Mouse (Mus musculus) macrophage (primary cell): ENCODE results near the gene Hsdl1. TPM values are rescaled to one million over a fixed set of nuclear protein-coding genes. Genes with fewer than 3 reads are reported as not detected.

Experiments
- H3K27ac ChIP-seq: fragments of 350-480 bp; formaldehyde crosslinking; 2 replicates; pipeline ENCODE4 v1.9.0; 2021
- H3K36me3 ChIP-seq: fragments of 350-480 bp; formaldehyde crosslinking; 2 replicates; pipeline ENCODE4 v1.9.0; 2021; ENCODE audit errors: inconsistent target
- H3K4me3 ChIP-seq: fragments of 350-480 bp; formaldehyde crosslinking; 2 replicates; pipeline ENCODE4 v1.9.0; 2021; ENCODE audit errors: inconsistent target
- H3K79me2 ChIP-seq: fragments of 350-480 bp; formaldehyde crosslinking; 2 replicates; pipeline ENCODE4 v1.9.0; 2021; ENCODE audit errors: inconsistent target
- WGBS: methylation state at CpG from one replicate; pipeline ENCODE4 v1.1.7; 2026; ENCODE audit warnings: inconsistent platforms; ENCODE audit not compliant: missing documents; 5-methylcytosine and 5-hydroxymethylcytosine counted together
- polyA plus RNA-seq: library from polyadenylated mRNA; stranded (reverse); fragments of 250-400 nt; gene quantifications from 3 replicates; pipeline ENCODE4 v1.2.4, GENCODE M21; 2018; ENCODE audit warnings: inconsistent platforms

The Hsdl1 gene
- polyA plus RNA-seq, 1 experiment from 2014 or later, result 22.6 TPM

DNA sequence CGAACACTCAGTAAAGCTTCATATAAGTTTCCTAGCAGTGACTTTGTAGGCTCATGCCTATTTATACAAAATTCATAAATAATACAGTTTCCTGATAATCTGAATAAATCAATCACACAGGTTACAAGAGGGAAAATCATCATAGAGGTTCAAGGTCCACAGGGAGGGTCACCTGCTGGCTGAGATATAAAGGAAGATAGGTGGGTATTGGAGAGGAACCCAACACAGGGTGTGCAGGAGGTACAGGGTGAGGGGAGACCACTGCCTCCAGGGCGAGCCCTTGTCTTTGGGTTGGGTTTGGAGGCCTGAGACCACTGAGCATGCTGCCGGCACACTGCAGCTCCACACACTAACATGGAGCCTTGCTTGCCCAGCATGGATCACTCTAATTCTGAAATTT, 43.6 kb downstream of the Hsdl1 start:
- no peak overlapping the region for H3K27ac ChIP-seq
- no peaks in the 10 kb centered on the region for H3K79me2 ChIP-seq
- peaks cover 88% of the 10 kb centered on the region for H3K36me3 ChIP-seq
- 96% methylated on average over 3 of the region's 3 CpGs for WGBS
- H3K4me3 ChIP-seq, result no peak overlapping the region

GRCm38 (mm10) chr8:119530937-119531336, 44.0 kb downstream of the Hsdl1 start:
- Histone ChIP-seq H3K79me2 (no peaks in the 10 kb centered on the region), H3K4me3 (no peak overlapping the region), H3K36me3 (peaks cover 84% of the 10 kb centered on the region), H3K27ac (no peak overlapping the region)
- 88% methylated on average over 6 of the region's 6 CpGs for WGBS

DNA sequence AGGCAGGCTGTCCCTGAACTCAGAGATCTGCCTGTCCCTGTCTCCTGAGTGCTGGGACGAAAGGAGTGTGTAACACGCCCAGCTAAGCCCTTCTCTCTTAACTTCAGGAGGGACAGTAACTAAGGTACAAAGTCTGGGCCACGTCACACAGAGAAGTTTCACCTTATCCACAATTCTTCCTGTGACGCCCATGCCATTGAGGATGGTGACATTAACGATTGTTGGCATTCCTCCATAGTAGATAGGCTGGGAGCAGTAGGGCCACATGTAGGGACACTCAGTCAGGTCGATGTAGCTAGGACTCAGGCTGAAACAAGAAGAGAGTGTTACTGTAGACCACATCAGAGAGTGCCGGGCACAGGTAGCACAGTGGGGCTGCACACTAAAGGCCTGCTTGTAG, 46.2 kb downstream of the Hsdl1 start:
- 91% methylated on average over 7 of the region's 7 CpGs for WGBS
- peaks cover 83% of the 10 kb centered on the region; the same call in 1 of the 2 replicates for H3K36me3 ChIP-seq

DNA sequence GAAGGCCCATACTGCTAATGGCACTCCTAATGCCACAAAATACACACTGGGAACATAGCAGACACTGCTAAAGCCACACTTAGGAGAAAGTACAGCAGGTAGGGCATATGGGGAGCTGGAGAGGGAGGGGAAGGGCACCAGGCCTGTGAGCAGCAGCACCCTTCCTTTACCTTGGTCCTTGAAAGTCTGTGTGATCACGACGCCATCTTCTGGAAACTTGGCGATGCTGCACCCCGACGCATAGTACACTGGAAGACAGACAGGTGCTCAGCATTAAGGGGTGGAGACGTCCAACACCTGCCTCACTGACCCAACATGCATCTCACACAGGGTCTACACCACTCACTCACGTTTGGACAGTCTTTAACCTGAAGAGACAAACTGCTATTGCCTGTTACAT, 54.9 kb downstream of the Hsdl1 start:
- Histone ChIP-seq H3K27ac (no peak overlapping the region), H3K4me3 (no peak overlapping the region), H3K79me2 (no peaks in the 10 kb centered on the region), H3K36me3 (peaks cover 97% of the 10 kb centered on the region)
- 93% methylated on average over 4 of the region's 7 CpGs for WGBS

More for the DNA sequence above, 46.2 kb downstream of the Hsdl1 start:
- Histone ChIP-seq H3K79me2 (no peaks in the 10 kb centered on the region), H3K4me3 (no peak overlapping the region), H3K27ac (no peak overlapping the region)

DNA sequence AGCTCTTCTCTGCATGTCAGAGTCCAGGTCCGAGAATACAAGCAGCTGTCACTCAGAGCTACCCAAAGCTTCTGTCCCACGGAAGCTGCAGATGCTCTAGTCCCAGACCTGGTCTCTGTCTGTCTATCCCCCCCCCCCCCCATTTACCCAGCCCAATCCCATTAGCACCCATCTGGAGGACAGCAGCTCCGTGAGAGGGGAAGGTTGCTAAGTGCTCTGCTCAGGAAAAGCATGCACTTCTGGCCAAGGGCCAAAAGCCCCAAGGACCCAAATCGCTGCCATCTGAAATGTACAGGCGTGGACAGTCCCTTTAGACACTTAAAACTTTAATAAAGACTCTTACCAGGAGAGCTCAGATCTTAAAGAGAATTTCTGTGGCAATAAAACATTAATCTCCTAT, 58.3 kb downstream of the Hsdl1 start:
- Histone ChIP-seq H3K79me2 (no peaks in the 10 kb centered on the region), H3K27ac (no peak overlapping the region), H3K36me3 (peaks cover 99% of the 10 kb centered on the region), H3K4me3 (no peak overlapping the region)
- 95% methylated on average over 5 of the region's 5 CpGs for WGBS

- 94% methylated on average over 3 of the region's 3 CpGs for WGBS
- Histone ChIP-seq H3K79me2 (no peaks in the 10 kb centered on the region), H3K27ac (no peak overlapping the region), H3K4me3 (no peak overlapping the region), H3K36me3 (peaks cover 98% of the 10 kb centered on the region)
Measured at GRCm38 (mm10) chr8:119515767-119516166, 59.2 kb downstream of the Hsdl1 start.

DNA sequence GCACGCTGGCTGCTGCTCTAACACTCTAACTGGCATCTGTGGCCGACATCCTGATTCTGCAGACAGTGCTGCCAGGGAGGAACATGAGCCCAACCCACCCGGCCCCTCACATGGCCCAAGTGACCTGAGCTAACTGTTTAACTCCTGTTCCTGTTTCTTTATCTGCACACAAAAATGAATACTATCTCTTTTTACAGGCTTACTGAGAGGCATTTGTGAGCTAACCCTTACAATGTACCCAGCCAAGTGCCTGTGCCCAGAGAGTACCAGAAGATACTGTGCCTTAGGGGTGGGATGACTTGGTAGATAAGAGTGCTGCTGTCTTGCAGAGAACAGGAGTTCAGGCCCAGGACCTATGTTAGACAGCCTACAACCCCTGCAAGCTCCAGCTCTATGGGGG, 60.0 kb downstream of the Hsdl1 start:
- 92% methylated on average over 3 of the region's 3 CpGs for WGBS
- H3K4me3 ChIP-seq, result no peak overlapping the region
- H3K79me2 ChIP-seq, result no peaks in the 10 kb centered on the region
- no peak overlapping the region for H3K27ac ChIP-seq
- H3K36me3 ChIP-seq, result peaks cover 98% of the 10 kb centered on the region

DNA sequence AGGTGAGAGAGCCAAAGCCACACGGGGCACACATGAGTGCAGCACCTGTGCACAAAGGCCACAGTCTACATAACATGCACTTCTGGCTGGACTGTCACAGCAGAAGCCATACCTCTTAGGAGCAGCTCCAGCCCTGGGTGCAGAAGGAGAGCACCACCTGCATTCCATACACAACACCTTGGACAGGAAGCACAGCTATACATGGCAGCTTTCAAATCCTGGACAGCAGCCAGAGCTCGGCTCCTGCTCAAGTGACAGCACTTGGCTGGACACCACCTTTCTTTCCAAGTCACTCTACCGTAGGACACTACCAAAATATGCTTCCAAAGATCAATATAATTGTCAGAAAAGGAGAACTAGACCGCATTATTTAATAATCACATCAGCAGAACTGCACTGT, 61.6 kb downstream of the Hsdl1 start:
- Histone ChIP-seq H3K79me2 (no peaks in the 10 kb centered on the region), H3K4me3 (no peak overlapping the region), H3K36me3 (peaks cover 98% of the 10 kb centered on the region), H3K27ac (no peak overlapping the region)
- WGBS, result 94% methylated on average over 4 of the region's 4 CpGs

Other genes starting within 250 kb of the Hsdl1 start
- 195 to 288 TPM (median 204 TPM) in 3 replicates for gene Hsbp1, start 230.7 kb downstream of the Hsdl1 start, polyA plus RNA-seq
- 9.4 to 13.4 TPM (median 12.3 TPM) in 3 replicates for gene Mlycd, start 180.3 kb downstream of the Hsdl1 start, polyA plus RNA-seq
- gene Osgin1, start 141.1 kb downstream of the Hsdl1 start, polyA plus RNA-seq, result 17.6 to 31.1 TPM (median 18.4 TPM) in 3 replicates
- gene Necab2, start 128.5 kb downstream of the Hsdl1 start, polyA plus RNA-seq, result not detected in 3 replicates
- gene Slc38a8, start 73.5 kb downstream of the Hsdl1 start, polyA plus RNA-seq, result not detected in 3 replicates
- 27.0 to 33.7 TPM (median 28.9 TPM) in 3 replicates for gene Mbtps1, start 16.4 kb downstream of the Hsdl1 start, polyA plus RNA-seq
- gene Dnaaf1, start 52 bp upstream of the Hsdl1 start, polyA plus RNA-seq, result not detected in 3 replicates
- 2.5 to 6.5 TPM (median 6.3 TPM) in 3 replicates for gene Taf1c, start 30.0 kb upstream of the Hsdl1 start, polyA plus RNA-seq
- not detected in 3 replicates for gene Adad2, start 37.6 kb upstream of the Hsdl1 start, polyA plus RNA-seq
- not detected in 3 replicates for gene Kcng4, start 60.5 kb upstream of the Hsdl1 start, polyA plus RNA-seq
- gene Wfdc1, start 91.2 kb upstream of the Hsdl1 start, polyA plus RNA-seq, result not detected in 3 replicates
- not detected in 3 replicates for gene Atp2c2, start 124.8 kb upstream of the Hsdl1 start, polyA plus RNA-seq
- 9.6 to 10.4 TPM (median 10.1 TPM) in 3 replicates for gene Tldc1, start 203.2 kb upstream of the Hsdl1 start, polyA plus RNA-seq